Mouse (Mus musculus) ES-E14 (cell line): ENCODE data around the gene Tshz3. TPM values are rescaled to one million over a fixed set of nuclear protein-coding genes. Genes with fewer than 3 reads are reported as not detected.

Experiments
- DNase-seq: peaks from one replicate; pipeline ENCODE4 v3.0.0-alpha.2; 2013; ENCODE audit warnings: low read depth, low spot score
- H3K27ac ChIP-seq: 2 replicates; pipeline ENCODE4 v1.5.1; 2012; ENCODE audit warnings: low read depth, mild to moderate bottlenecking, low read length, moderate library complexity, mixed read lengths; ENCODE audit not compliant: poor library complexity, insufficient read depth, severe bottlenecking
- H3K36me3 ChIP-seq: 2 replicates; pipeline ENCODE4 v1.6.1; 2012; ENCODE audit warnings: mild to moderate bottlenecking, low read length, moderate library complexity, mixed read lengths; ENCODE audit not compliant: control insufficient read depth, poor library complexity, insufficient read depth, severe bottlenecking
- H3K4me1 ChIP-seq, 2 experiments: fragments of 150-350 bp in 1 of 2; sonication (generic) in 1 of 2; 2 replicates each; pipeline ENCODE4 v1.6.1; 2012; ENCODE audit warnings: low read length in 2 of 2, mild to moderate bottlenecking in 1 of 2, mixed read lengths in 1 of 2; ENCODE audit not compliant: control insufficient read depth in 2 of 2, insufficient read depth in 2 of 2, poor library complexity in 1 of 2
- H3K4me3 ChIP-seq, 2 experiments: fragments of 150-350 bp in 1 of 2; sonication (generic) in 1 of 2; 2 replicates each; pipeline ENCODE4 v1.5.1; 2012; ENCODE audit warnings: low read length in 2 of 2, low read depth in 1 of 2, mild to moderate bottlenecking in 1 of 2, mixed read lengths in 1 of 2; ENCODE audit not compliant: insufficient read depth in 1 of 2, poor library complexity in 1 of 2, severe bottlenecking in 1 of 2
- H3K9ac ChIP-seq: 2 replicates; pipeline ENCODE4 v1.6.1; 2012; ENCODE audit warnings: low read depth, mild to moderate bottlenecking, low read length, mixed read lengths; ENCODE audit not compliant: poor library complexity, insufficient read depth, severe bottlenecking
- H3K9me3 ChIP-seq: fragments of 150-350 bp; sonication (generic); 2 replicates; pipeline ENCODE4 v1.6.1; 2012; ENCODE audit warnings: low read depth, mild to moderate bottlenecking, low read length; ENCODE audit not compliant: control insufficient read depth, insufficient read depth
- CHD2 ChIP-seq: IDR thresholded peaks from 2 replicates; pipeline ENCODE4 v1.6.1; 2014; ENCODE audit warnings: mild to moderate bottlenecking, low read depth, low read length, inconsistent platforms
- HCFC1 ChIP-seq: IDR thresholded peaks from 2 replicates; pipeline ENCODE4 v1.6.1; 2012; ENCODE audit warnings: low read length, inconsistent platforms, borderline replicate concordance; ENCODE audit not compliant: insufficient read depth
- MAFK ChIP-seq: IDR thresholded peaks from 2 replicates; pipeline ENCODE4 v1.6.1; 2014; ENCODE audit warnings: mild to moderate bottlenecking, low read depth, low read length, inconsistent platforms; ENCODE audit not compliant: insufficient read depth
- ZC3H11A ChIP-seq: IDR thresholded peaks from 2 replicates; pipeline ENCODE4 v1.6.1; 2012; ENCODE audit warnings: low read depth, mild to moderate bottlenecking, inconsistent platforms, low read length, borderline replicate concordance
- ZNF384 ChIP-seq: IDR thresholded peaks from 2 replicates; pipeline ENCODE4 v1.6.1; 2012; ENCODE audit warnings: low read depth, low read length, inconsistent platforms
- in situ Hi-C, 2 experiments: fragments of 600-800 bp; cut with MboI; formaldehyde crosslinking; loops; one replicate each; pipeline ENCODE4 v1.15.1; 2025; ENCODE audit warnings: low sequenced_read_pairs in 2 of 2, inconsistent platforms in 1 of 2; ENCODE audit not compliant: unreplicated experiment in 2 of 2
- total RNA-seq: library from RNA; depleted of rRNA; stranded (reverse); fragments of 300-350 nt; gene quantifications from 2 replicates; pipeline ENCODE4 v1.2.3, GENCODE M21; 2012

Gene Tshz3
- total RNA-seq, 1 experiment = 1.6 TPM

DNA sequence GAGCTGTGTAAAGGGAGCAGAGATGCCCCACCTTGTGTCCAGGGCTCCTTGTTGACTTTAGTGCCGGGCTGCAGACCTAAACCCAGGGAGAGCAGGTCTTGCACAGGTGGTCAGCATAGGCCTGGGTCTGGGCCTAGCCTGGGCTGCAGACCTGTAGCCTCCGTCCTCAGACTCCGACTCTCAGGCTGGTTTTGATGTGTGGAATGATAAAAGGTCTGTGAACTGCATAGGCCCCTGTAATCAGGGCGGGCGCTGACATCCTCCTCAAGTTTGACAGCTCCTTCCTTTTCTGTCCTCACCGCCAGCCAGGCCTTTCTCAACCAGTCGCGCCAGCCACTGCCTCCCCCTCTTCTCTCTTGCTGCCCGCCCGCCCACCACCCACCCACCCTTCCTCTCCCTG lies 8.7 kb downstream of the Tshz3 start:
- H3K9ac ChIP-seq = no peak overlapping the region
- in situ Hi-C loops = no loop called here
- no peaks in the 10 kb centered on the region for H3K36me3 ChIP-seq
- no peak overlapping the region for H3K4me3 ChIP-seq
- peaks cover 0 to 3% of the 10 kb centered on the region in 2 experiments; a peak in 1 of 4 replicates for H3K4me1 ChIP-seq
- H3K9me3 ChIP-seq = no peaks in the 10 kb centered on the region
- TF ChIP-seq HCFC1 = no peak
- no peak for TF ChIP-seq ZC3H11A
- no peak for DNase-seq
- no peak overlapping the region for H3K27ac ChIP-seq

DNA sequence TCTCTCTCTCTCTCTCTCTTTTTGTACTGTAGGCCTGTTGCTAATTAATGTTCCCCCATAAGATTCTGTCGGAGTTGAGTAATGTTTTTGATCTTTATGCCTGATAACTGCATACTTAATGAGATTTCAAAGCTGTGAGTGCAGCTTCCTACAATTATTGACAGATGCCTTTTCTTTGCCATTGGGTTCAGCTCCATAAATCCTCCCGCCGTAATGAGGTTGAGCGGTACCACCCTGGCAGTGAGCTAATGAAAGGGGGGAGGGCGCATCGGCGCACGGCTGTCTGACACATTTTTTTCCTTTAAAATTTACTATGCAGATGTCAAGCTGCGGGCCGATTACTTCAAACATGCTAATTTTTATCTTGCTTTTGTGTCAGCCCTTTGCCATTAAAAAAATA lies 9.3 kb downstream of the Tshz3 start:
- Histone ChIP-seq H3K9ac (no peak overlapping the region), H3K27ac (no peak overlapping the region), H3K4me1 (peaks cover 0 to 3% of the 10 kb centered on the region in 2 experiments; a peak in 1 of 4 replicates), H3K4me3 (no peak overlapping the region), H3K36me3 (no peaks in the 10 kb centered on the region), H3K9me3 (no peaks in the 10 kb centered on the region)
- TF ChIP-seq HCFC1 = no peak
- no peak for TF ChIP-seq MAFK
- no peak for TF ChIP-seq CHD2
- TF ChIP-seq ZC3H11A = no peak
- TF ChIP-seq ZNF384 = no peak
- in situ Hi-C loops = no loop called here
- no peak for DNase-seq

DNA sequence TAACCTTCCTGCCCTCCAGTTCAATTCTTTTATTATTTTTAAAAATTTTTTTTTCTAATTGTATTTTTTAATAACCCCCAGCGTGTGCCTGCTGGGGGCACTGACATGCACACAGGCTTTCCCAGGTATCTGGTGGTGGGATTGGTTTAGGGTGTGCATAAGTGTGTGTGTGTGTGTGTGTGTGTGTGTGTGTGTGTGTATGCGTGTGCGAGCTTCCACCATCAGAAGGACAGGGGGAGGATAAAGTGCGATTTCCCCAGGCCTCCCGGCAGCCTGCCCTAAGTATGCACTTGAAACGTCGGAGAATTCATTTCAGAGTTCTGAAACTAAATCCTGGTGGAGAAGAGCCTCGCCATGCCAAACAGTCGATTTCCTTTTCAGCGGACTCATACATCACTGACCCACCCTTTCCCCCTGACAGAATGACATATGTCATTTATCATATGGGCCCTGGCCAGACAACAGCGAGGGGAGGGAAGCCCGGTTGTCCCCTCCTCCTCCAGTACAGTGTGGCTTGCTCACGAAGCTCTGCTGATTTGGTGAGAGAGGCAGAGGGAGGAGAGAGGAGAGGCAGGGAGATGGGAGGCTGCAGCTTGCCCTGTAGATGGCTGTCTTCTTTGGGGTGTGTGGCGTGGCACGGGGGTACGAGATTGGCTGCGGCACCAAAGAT lies 9.9 kb downstream of the Tshz3 start:
- Histone ChIP-seq H3K9ac (no peak overlapping the region), H3K4me3 (no peak overlapping the region), H3K4me1 (peaks cover 0 to 3% of the 10 kb centered on the region in 2 experiments; a peak in 1 of 4 replicates), H3K36me3 (no peaks in the 10 kb centered on the region), H3K27ac (no peak overlapping the region), H3K9me3 (no peaks in the 10 kb centered on the region)
- in situ Hi-C loops = no loop called here
- TF ChIP-seq CHD2 (no peak), HCFC1 (no peak), MAFK (no peak), ZC3H11A (no peak), ZNF384 (no peak)
- DNase-seq = no peak

DNA sequence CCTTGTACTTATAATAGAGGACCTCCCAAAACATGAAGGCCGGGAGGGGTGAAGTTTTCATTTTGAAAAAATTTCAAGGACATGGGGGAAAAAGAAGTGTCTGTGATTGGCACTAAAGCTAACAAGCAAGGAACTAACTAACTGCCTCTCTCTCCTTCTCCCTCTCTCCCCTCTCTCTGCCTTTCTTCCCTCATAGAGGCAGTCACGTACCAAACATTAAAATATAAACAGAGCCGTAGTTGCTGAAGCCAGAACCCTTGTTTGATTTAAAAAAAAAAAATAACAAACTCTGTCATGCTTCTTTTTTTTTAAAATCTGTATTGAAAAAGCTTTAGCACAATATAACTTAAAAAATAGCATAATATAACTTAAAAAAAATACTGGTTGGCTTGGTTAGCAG lies 10.9 kb downstream of the Tshz3 start:
- H3K27ac ChIP-seq = no peak overlapping the region
- H3K4me1 ChIP-seq = peaks cover 0 to 3% of the 10 kb centered on the region in 2 experiments; a peak in 1 of 4 replicates

DNA sequence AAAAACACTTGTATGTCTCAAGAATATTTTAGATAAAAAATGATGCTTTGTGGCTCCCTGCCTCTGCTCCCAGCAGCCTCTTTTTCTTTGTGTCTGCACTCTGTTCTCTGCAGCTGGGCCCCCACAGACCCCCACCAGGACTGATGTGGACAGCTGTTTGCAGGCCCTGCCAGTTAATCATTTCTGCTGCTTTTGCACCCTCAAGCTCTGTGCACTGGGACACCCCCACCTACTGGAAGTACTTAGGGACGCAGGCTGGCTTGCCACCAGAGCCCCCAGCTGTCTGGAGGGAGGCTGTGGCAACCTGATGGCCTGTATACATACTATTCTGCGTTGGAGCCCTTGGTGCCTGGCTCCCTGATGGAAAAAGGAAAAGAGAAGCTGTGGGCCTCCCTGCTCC lies 11.3 kb downstream of the Tshz3 start:
- Histone ChIP-seq H3K9me3 (no peaks in the 10 kb centered on the region), H3K9ac (no peak overlapping the region), H3K4me1 (peaks cover 0 to 3% of the 10 kb centered on the region in 2 experiments; a peak in 1 of 4 replicates), H3K27ac (no peak overlapping the region), H3K4me3 (no peak overlapping the region), H3K36me3 (no peaks in the 10 kb centered on the region)
- TF ChIP-seq CHD2 (no peak), ZC3H11A (no peak), ZNF384 (no peak), HCFC1 (no peak), MAFK (no peak)
- in situ Hi-C loops = no loop called here
- DNase-seq = no peak

More for the DNA sequence above, 10.9 kb downstream of the Tshz3 start:
- TF ChIP-seq ZNF384 (no peak), MAFK (no peak), ZC3H11A (no peak), HCFC1 (no peak), CHD2 (no peak)
- H3K9me3 ChIP-seq = no peaks in the 10 kb centered on the region
- H3K36me3 ChIP-seq = no peaks in the 10 kb centered on the region
- no peak for DNase-seq
- in situ Hi-C loops = no loop called here
- no peak overlapping the region for H3K4me3 ChIP-seq
- no peak overlapping the region for H3K9ac ChIP-seq
